Mouse (Mus musculus): ENCODE results near the gene Nr2f2.

- no peak for TF ChIP-seq GATA1 (IDR thresholded peaks at IDR 0.05; ENCODE audit: borderline replicate concordance, low read length)
- no peak for TF ChIP-seq FLI1 (IDR thresholded peaks at IDR 0.05; ENCODE audit: low read length)
Observed at GRCm38 (mm10) chr7:70347618-70347958, 18.9 kb downstream of the Nr2f2 start.
